Mouse (Mus musculus) limb, embryonic 14.5 days (tissue): Measurements from ENCODE around the gene Fam110c. TPM values are rescaled to one million over a fixed set of nuclear protein-coding genes. Genes with fewer than 3 reads are reported as not detected.

Experiments used
- ATAC-seq: fragments of 200-750 bp; cut with Nextera tagmentation; 2 replicates; pipeline ENCODE4 v1.8.0; 2017; ENCODE audit warnings: low read depth, moderate number of reproducible peaks, moderate TSS enrichment; ENCODE audit not compliant: low FRiP score
- DNase-seq: peaks from one replicate; pipeline ENCODE4 v3.0.0-alpha.2; 2015; ENCODE audit warnings: low spot score
- H3K27ac ChIP-seq: fragments of 300-500 bp; sonication (generic); replicated peaks from 2 replicates; pipeline ENCODE4 v1.5.1; 2014; ENCODE audit warnings: low read depth, mild to moderate bottlenecking, low read length, moderate library complexity, mixed read lengths
- H3K27me3 ChIP-seq: fragments of 300-500 bp; sonication (generic); 2 replicates; pipeline ENCODE4 v1.6.1; 2014; ENCODE audit warnings: low read length, mixed read lengths; ENCODE audit not compliant: control insufficient read depth, insufficient read depth
- H3K36me3 ChIP-seq: fragments of 300-500 bp; sonication (generic); 2 replicates; pipeline ENCODE4 v1.6.1; 2014; ENCODE audit warnings: mild to moderate bottlenecking, low read length, moderate library complexity, mixed read lengths; ENCODE audit not compliant: control insufficient read depth, insufficient read depth
- H3K4me1 ChIP-seq: fragments of 300-500 bp; sonication (generic); 2 replicates; pipeline ENCODE4 v1.6.1; 2014; ENCODE audit warnings: antibody characterized with exemption, low read length, mixed read lengths; ENCODE audit not compliant: control insufficient read depth, insufficient read depth
- H3K4me2 ChIP-seq: fragments of 300-500 bp; sonication (generic); replicated peaks from 2 replicates; pipeline ENCODE4 v1.6.1; 2014; ENCODE audit warnings: low read depth, mild to moderate bottlenecking, low read length, moderate library complexity; ENCODE audit not compliant: severe bottlenecking
- H3K4me3 ChIP-seq: fragments of 300-500 bp; sonication (generic); replicated peaks from 2 replicates; pipeline ENCODE4 v1.5.1; 2014; ENCODE audit warnings: low read length
- H3K9ac ChIP-seq: fragments of 300-500 bp; sonication (generic); 2 replicates; pipeline ENCODE4 v1.6.1; 2014; ENCODE audit warnings: mild to moderate bottlenecking, low read depth, low read length, moderate library complexity; ENCODE audit not compliant: severe bottlenecking
- H3K9me3 ChIP-seq: fragments of 300-500 bp; sonication (generic); 2 replicates; pipeline ENCODE4 v1.6.1; 2016; ENCODE audit warnings: low read length; ENCODE audit not compliant: control insufficient read depth
- POLR2A ChIP-seq: fragments of 200-500 bp; IDR thresholded peaks from 2 replicates; pipeline ENCODE4 v1.8.0; 2012; ENCODE audit warnings: inconsistent platforms, mild to moderate bottlenecking, moderate library complexity, borderline replicate concordance; ENCODE audit not compliant: insufficient read depth, insufficient read length; ENCODE audit errors: extremely low read depth
- WGBS: fragments of 180-500 bp; shearing (Covaris S2); extraction: QIAGEN DNeasy Blood & Tissue Kit; methylation state at CpG from one replicate; pipeline ENCODE4 v1.1.7; 2014; 5-methylcytosine and 5-hydroxymethylcytosine counted together
- polyA plus RNA-seq, 2 experiments: library from polyadenylated mRNA; depleted of rRNA in 1 of 2; stranded (reverse) in 1 of 2; unstranded in 1 of 2; fragments of >200 nt; fragmentation: Nextera tagmentation in 1 of 2; extraction: Ambion mirVana in 1 of 2; gene quantifications; 2 replicates each; pipeline versions ENCODE4 v1.2.1 to v1.2.3; 2012 to 2014

Fam110c gene
- polyA plus RNA-seq, 2 experiments: 0.09 to 0.40 TPM

DNA sequence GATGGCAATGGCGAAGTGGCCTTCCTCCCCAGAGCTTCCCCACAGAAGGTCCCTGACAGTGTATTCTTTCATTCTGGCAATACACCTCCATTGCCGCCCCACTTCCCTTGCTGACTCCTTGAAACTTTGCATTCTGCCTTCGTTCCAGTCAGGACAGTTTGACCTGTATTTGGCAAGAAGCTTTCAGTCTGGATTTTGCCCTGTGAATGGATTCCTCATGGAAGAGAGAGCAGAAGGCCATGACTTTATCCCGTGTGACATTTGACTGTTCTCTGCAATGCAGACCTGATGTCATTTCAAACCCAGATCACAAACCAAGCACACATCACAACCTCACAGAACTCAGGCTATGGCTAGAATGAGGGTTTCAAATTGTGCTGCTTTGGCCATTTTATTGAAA lies 55.9 kb downstream of the Fam110c start:
- ATAC-seq: no peak

More for the DNA sequence above, 55.9 kb downstream of the Fam110c start:
- TF ChIP-seq POLR2A: no peak
- H3K27ac ChIP-seq: no peak overlapping the region
- H3K36me3 ChIP-seq: no peaks in the 10 kb centered on the region
- no peak overlapping the region for H3K4me3 ChIP-seq
- H3K9ac ChIP-seq: no peak overlapping the region
- no peak for DNase-seq
- no peak overlapping the region for H3K4me2 ChIP-seq
- 78% methylated on average over 4 of the region's 4 CpGs for WGBS
- H3K4me1 ChIP-seq: peaks cover 2% of the 10 kb centered on the region; the same call in 1 of the 2 replicates
- no peaks in the 10 kb centered on the region for H3K9me3 ChIP-seq
- H3K27me3 ChIP-seq: no peaks in the 10 kb centered on the region

Other genes starting within 250 kb of the Fam110c start
- gene Alkal2, start 189.5 kb upstream of the Fam110c start, polyA plus RNA-seq (2012; rRNA removed): 2.1 and 2.4 TPM in 2 replicates
- 2.0 and 2.1 TPM in 2 replicates for gene Alkal2, start 189.5 kb upstream of the Fam110c start, polyA plus RNA-seq (2014; fragmentation: Nextera tagmentation; extraction: Ambion mirVana)
- 20.5 and 27.3 TPM in 2 replicates for gene Acp1, start 162.3 kb upstream of the Fam110c start, polyA plus RNA-seq (2012; rRNA removed)
- 158 and 169 TPM in 2 replicates for gene Acp1, start 162.3 kb upstream of the Fam110c start, polyA plus RNA-seq (2014; fragmentation: Nextera tagmentation; extraction: Ambion mirVana)
- gene Sh3yl1, start 162.2 kb upstream of the Fam110c start, polyA plus RNA-seq (2012; rRNA removed): 6.5 and 7.4 TPM in 2 replicates
- gene Sh3yl1, start 162.2 kb upstream of the Fam110c start, polyA plus RNA-seq (2014; fragmentation: Nextera tagmentation; extraction: Ambion mirVana): 11.3 and 13.1 TPM in 2 replicates
- not detected in 2 replicates for gene Gm6993, start 166.9 kb downstream of the Fam110c start, polyA plus RNA-seq (2012; rRNA removed)
- not detected in 2 replicates for gene Gm6993, start 166.9 kb downstream of the Fam110c start, polyA plus RNA-seq (2014; fragmentation: Nextera tagmentation; extraction: Ambion mirVana)
- 69.8 and 76.6 TPM in 2 replicates for gene Lamb1, start 191.4 kb downstream of the Fam110c start, polyA plus RNA-seq (2012; rRNA removed)
- 67.2 and 76.3 TPM in 2 replicates for gene Lamb1, start 191.4 kb downstream of the Fam110c start, polyA plus RNA-seq (2014; fragmentation: Nextera tagmentation; extraction: Ambion mirVana)